Mouse (Mus musculus) MEL (cell line): ENCODE data around the gene Carm1.

Experiments used
- CHD2 ChIP-seq: IDR thresholded peaks from 2 replicates; pipeline ENCODE4 v1.6.1; 2011; ENCODE audit warnings: low read length, improper control_type of control experiment
- CTCF ChIP-seq, 3 experiments: IDR thresholded peaks in 2 of 3; conservative IDR thresholded peaks in 1 of 3; 2 replicates each; pipeline ENCODE4 v1.5.1; 2011 to 2012; ENCODE audit warnings: low read length in 3 of 3, low read depth in 2 of 3, mild to moderate bottlenecking in 2 of 3, improper control_type of control experiment in 1 of 3, inconsistent platforms in 1 of 3, mixed read lengths in 1 of 3, moderate library complexity in 1 of 3; ENCODE audit not compliant: control insufficient read depth in 1 of 3, insufficient read depth in 1 of 3, poor library complexity in 1 of 3, severe bottlenecking in 1 of 3
- MXI1 ChIP-seq: IDR thresholded peaks from 2 replicates; pipeline ENCODE4 v1.6.1; 2011; ENCODE audit warnings: mild to moderate bottlenecking, low read depth, low read length, improper control_type of control experiment
- POLR2A ChIP-seq, 2 experiments: IDR thresholded peaks; 2 replicates each; pipeline ENCODE4 v1.6.1; 2011 to 2012; ENCODE audit warnings: low read length in 2 of 2, mild to moderate bottlenecking in 2 of 2, control low read depth in 1 of 2, improper control_type of control experiment in 1 of 2, low read depth in 1 of 2, moderate library complexity in 1 of 2; ENCODE audit not compliant: control insufficient read depth in 1 of 2, insufficient read depth in 1 of 2, poor library complexity in 1 of 2
- RCOR1 ChIP-seq: IDR thresholded peaks from 2 replicates; pipeline ENCODE4 v1.6.1; 2012; ENCODE audit warnings: low read depth, mild to moderate bottlenecking, inconsistent platforms, low read length, improper control_type of control experiment
- USF1 ChIP-seq: IDR thresholded peaks from 2 replicates; pipeline ENCODE4 v1.6.1; 2014; ENCODE audit warnings: low read depth, mild to moderate bottlenecking, inconsistent platforms, low read length, improper control_type of control experiment, moderate library complexity
- ZC3H11A ChIP-seq: IDR thresholded peaks from 2 replicates; pipeline ENCODE4 v1.6.1; 2012; ENCODE audit warnings: low read depth, mild to moderate bottlenecking, inconsistent platforms, low read length, improper control_type of control experiment
- ZMIZ1 ChIP-seq: IDR thresholded peaks from 2 replicates; pipeline ENCODE4 v1.6.1; 2012; ENCODE audit warnings: low read depth, mild to moderate bottlenecking, inconsistent platforms, low read length, improper control_type of control experiment, moderate library complexity

GRCm38 (mm10) chr9:21567051-21567450 lies 20.4 kb downstream of the Carm1 start:
- no peak for TF ChIP-seq MXI1
- no peak for TF ChIP-seq POLR2A (IDR thresholded peaks at IDR 0.05; ENCODE audit: control insufficient read depth in 1 of 2, insufficient read depth in 1 of 2, low read depth in 1 of 2, low read length in 2 of 2, poor library complexity in 1 of 2)
- TF ChIP-seq CTCF (IDR thresholded peaks at IDR 0.05 in 2 of 3, conservative IDR thresholded peaks at IDR 0.05 in 1 of 3; ENCODE audit: control insufficient read depth in 1 of 3, insufficient read depth in 1 of 3, low read depth in 2 of 3, low read length in 3 of 3, poor library complexity in 1 of 3, severe bottlenecking in 1 of 3) = no peak
- no peak for TF ChIP-seq ZC3H11A
- no peak for TF ChIP-seq CHD2
- TF ChIP-seq USF1 = no peak
- no peak for TF ChIP-seq RCOR1
- TF ChIP-seq ZMIZ1 = no peak
